Mouse (Mus musculus) midbrain, embryonic 15.5 days (tissue): ENCODE data around the gene Fpr1. TPM values are rescaled to one million over a fixed set of nuclear protein-coding genes. Genes with fewer than 3 reads are reported as not detected.

ENCODE experiments used
- ATAC-seq: fragments of 200-750 bp; cut with Nextera tagmentation; replicated peaks from 2 replicates; pipeline ENCODE4 v1.8.0; 2017; ENCODE audit warnings: moderate TSS enrichment
- H3K27ac ChIP-seq: fragments of 300-500 bp; sonication (generic); 2 replicates; pipeline ENCODE4 v1.5.1; 2015; ENCODE audit warnings: mild to moderate bottlenecking, inconsistent platforms
- H3K27me3 ChIP-seq: fragments of 300-500 bp; sonication (generic); replicated peaks from 2 replicates; pipeline ENCODE4 v1.6.1; 2015; ENCODE audit warnings: inconsistent platforms
- H3K36me3 ChIP-seq: fragments of 300-500 bp; sonication (generic); replicated peaks from 2 replicates; pipeline ENCODE4 v1.6.1; 2015; ENCODE audit warnings: inconsistent platforms
- H3K4me1 ChIP-seq: fragments of 300-500 bp; sonication (generic); 2 replicates; pipeline ENCODE4 v1.6.1; 2015; ENCODE audit warnings: inconsistent platforms
- H3K4me2 ChIP-seq: fragments of 300-500 bp; sonication (generic); 2 replicates; pipeline ENCODE4 v1.6.1; 2015; ENCODE audit warnings: inconsistent platforms, mild to moderate bottlenecking, moderate library complexity
- H3K4me3 ChIP-seq: fragments of 300-500 bp; sonication (generic); 2 replicates; pipeline ENCODE4 v1.5.1; 2015; ENCODE audit warnings: mild to moderate bottlenecking, inconsistent platforms
- H3K9ac ChIP-seq: fragments of 300-500 bp; sonication (generic); 2 replicates; pipeline ENCODE4 v1.6.1; 2015; ENCODE audit warnings: mild to moderate bottlenecking, inconsistent platforms
- H3K9me3 ChIP-seq: fragments of 300-500 bp; sonication (generic); 2 replicates; pipeline ENCODE4 v1.6.1; 2016; ENCODE audit warnings: inconsistent platforms
- WGBS: fragments of 180-500 bp; shearing (Covaris S2); methylation state at CpG from one replicate; pipeline ENCODE4 v1.1.7; 2015; ENCODE audit warnings: mixed read lengths; 5-methylcytosine and 5-hydroxymethylcytosine counted together
- microRNA counts: library from miRNA; unstranded; fragments of <30 nt; microRNA quantifications from one replicate; lab custom pipeline; 2016
- microRNA-seq: library from miRNA; unstranded; fragments of <30 nt; microRNA quantifications from one replicate; pipeline ENCODE4, GENCODE M21; 2016
- polyA plus RNA-seq: library from polyadenylated mRNA; unstranded; fragments of >200 nt; fragmentation: Nextera tagmentation; extraction: Ambion mirVana; gene quantifications from 2 replicates; pipeline ENCODE4 v1.2.1, GENCODE M21; 2015

Gene Fpr1
- polyA plus RNA-seq, 1 experiment from 2014 or later, result 0.25 TPM

DNA sequence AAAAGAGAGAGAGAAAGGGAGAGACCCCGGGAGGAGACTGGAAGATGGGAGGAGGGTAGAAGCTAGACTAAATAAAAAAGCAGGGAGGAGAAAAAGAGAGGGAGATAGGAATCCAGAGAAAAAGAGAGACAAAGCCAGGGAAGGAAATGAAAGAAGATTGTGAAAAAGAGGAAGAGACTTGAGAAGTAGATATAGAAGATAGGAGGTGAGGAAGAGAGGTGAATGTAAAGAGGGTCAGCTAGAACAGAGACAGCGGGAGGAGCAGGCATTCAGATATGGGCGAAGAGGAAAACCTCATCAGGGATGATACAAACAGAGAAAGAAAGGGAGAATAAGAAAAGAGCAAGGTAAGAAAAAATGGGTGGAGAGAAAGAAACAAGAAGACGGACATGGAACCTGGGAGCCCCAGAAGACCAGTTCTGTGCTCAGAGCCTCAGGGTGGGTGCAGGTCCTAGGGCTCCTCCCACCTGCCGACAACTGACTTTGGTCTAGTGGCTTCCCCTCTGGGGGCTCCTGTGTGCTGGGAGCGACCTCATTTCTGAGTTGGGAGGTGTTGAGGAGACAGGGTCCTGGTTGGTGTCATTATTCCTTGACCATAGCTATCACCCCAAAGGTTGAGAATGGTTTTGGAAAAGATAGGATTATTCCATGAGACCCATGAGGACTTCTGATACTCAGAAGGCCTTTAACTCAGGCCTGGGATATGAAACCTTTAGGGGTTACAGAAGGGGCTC, 54.5 kb downstream of the Fpr1 start:
- H3K4me1 ChIP-seq, result peaks cover 52% of the 10 kb centered on the region
- H3K27ac ChIP-seq, result peak overlapping the region; percentile 100
- ATAC-seq, result no peak
- peak overlapping the region; percentile 89 for H3K4me2 ChIP-seq
- 2% methylated on average over 6 of the region's 6 CpGs for WGBS
- H3K9me3 ChIP-seq, result no peaks in the 10 kb centered on the region
- H3K36me3 ChIP-seq, result peaks cover 6% of the 10 kb centered on the region
- H3K4me3 ChIP-seq, result peak overlapping the region; percentile 98
- H3K9ac ChIP-seq, result peak overlapping the region; percentile 100
- no peaks in the 10 kb centered on the region for H3K27me3 ChIP-seq

- ATAC-seq, result peak; percentile 38
- Histone ChIP-seq H3K27ac (peak overlapping the region; percentile 100), H3K27me3 (no peaks in the 10 kb centered on the region), H3K9me3 (no peaks in the 10 kb centered on the region), H3K36me3 (peaks cover 6% of the 10 kb centered on the region), H3K4me1 (peaks cover 43% of the 10 kb centered on the region), H3K4me3 (peak overlapping the region; percentile 98), H3K9ac (peak overlapping the region; percentile 100), H3K4me2 (peak overlapping the region; percentile 89)
- WGBS, result 0% methylated on average over 8 of the region's 15 CpGs
Measured at GRCm38 (mm10) chr17:17828191-17828981, 55.4 kb downstream of the Fpr1 start.

DNA sequence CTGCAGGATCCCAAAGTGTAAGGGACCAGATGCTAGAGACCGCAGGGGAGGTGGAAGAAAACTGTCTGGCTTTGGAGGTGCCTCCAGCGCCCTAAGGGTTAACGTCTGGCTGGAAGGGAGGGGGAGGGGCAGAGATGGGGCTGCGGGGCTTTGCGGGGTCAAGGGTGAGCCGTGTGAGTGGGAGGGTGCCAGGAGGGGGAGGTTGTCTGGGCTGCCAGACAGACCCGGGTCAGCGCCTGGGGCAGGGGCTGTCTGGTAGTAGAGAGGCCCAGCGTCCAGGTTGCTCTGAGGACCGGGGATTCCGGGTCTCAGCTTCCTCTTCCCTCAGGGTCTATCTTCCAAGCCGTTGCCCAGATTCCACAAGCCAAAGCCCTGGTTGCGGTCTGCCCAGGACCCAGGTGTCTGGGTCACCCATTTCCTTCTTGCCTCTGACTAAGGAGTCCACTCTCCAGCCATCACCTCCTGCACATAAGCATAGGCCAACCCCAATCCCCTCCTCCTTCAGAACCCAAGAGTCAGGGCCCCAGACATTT, 56.0 kb downstream of the Fpr1 start:
- peaks cover 4% of the 10 kb centered on the region; the same call in 1 of the 2 replicates for H3K36me3 ChIP-seq
- peak overlapping the region; percentile 89 for H3K4me2 ChIP-seq
- ATAC-seq, result peak; percentile 18
- H3K9ac ChIP-seq, result peak overlapping the region; percentile 100
- peak overlapping the region; percentile 100 for H3K27ac ChIP-seq
- H3K4me3 ChIP-seq, result peak overlapping the region; percentile 98
- H3K9me3 ChIP-seq, result no peaks in the 10 kb centered on the region
- peaks cover 37% of the 10 kb centered on the region for H3K4me1 ChIP-seq
- WGBS, result 0% methylated on average over 13 of the region's 13 CpGs
- H3K27me3 ChIP-seq, result no peaks in the 10 kb centered on the region

DNA sequence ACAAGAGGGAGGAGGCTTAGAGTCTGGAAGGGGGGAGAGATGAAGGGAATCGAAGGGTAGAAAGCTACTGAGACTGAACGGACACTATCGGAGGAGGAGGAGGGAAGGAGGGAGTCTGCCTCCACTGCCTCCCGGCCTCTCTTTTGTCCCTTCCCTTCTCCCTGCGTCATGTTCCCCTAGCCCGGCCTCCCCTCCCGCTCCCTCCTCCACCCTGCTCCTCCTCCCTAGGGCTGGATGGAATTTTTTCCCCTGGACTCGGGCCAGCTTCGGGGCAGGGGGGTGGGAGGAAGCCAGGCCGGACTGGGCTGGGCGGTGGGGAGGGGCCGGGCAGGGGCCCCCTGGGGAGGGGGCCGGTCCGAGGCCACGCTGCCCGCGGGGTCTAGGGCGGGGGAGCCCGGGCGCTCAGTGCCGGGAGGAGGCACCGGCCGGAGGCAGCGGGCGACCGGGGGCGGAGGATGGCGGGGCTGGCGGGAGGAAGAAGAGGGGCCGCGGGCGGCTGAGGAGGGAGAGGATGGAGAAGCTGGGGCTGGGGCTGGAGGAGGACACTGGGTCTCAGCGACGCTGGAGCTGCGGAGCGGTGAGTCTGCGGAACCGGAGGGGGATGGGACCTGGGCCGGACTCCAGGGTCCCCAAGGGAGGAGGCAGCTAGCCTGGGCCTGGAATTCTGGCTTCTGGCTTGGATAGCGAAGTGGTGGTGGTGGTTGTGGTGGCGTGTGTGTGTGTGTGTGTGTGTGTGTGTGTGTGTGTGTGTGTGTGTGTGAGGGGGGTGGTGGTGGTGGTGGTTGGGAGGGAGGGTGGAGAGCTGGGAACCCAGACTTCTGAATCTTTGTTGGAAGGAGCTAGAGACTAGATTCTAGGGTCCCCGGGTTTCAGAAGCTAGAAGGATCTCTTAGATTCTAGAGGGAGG, 56.7 kb downstream of the Fpr1 start, which contains the start of gene Spaca6:
Gene Spaca6 (plus strand): TSS at position 408 of the 907 bp plus-strand sequence.
- peak within 1 kb of the TSS; percentile 89 for H3K4me2 ChIP-seq
- no peaks in the 10 kb centered on the region for H3K27me3 ChIP-seq
- H3K4me1 ChIP-seq, result peaks cover 30% of the 10 kb centered on the region
- no peaks in the 10 kb centered on the region for H3K9me3 ChIP-seq
- H3K4me3 ChIP-seq, result peak within 1 kb of the TSS; percentile 98
- H3K9ac ChIP-seq, result peak within 1 kb of the TSS; percentile 100
- under 1% methylated on average over 40 of the region's 42 CpGs for WGBS
- H3K36me3 ChIP-seq, result peaks cover 3% of the 10 kb centered on the region; the same call in 1 of the 2 replicates
- ATAC-seq, result peak; percentile 87
- H3K27ac ChIP-seq, result peak within 1 kb of the TSS; percentile 100

MicroRNAs encoded within 50 kb of the gene (microRNA counts, 519-probe panel; counts per million panel counts)
- 4,543 counts per million, percentile 95 among the panel's probes with 10 or more counts for microRNA mmu-let-7e (lab: Ali Mortazavi, UCI)
- 3,140 counts per million, percentile 72 among the panel's probes with 10 or more counts for microRNA mmu-miR-125a-3p (lab: Ali Mortazavi, UCI)
- 5,051 counts per million, percentile 98 among the panel's probes with 10 or more counts for microRNA mmu-miR-125a-5p (lab: Ali Mortazavi, UCI)
- 3,929 counts per million, percentile 88 among the panel's probes with 10 or more counts for microRNA mmu-miR-99b (lab: Ali Mortazavi, UCI)

Small RNA genes within 50 kb of the gene (microRNA-seq; reads per million reads assigned to microRNA genes)
- gene Gm25927, result not detected
- 6,866 reads per million, percentile 94 among the genes with 10 or more reads in this experiment for gene Mir125a
- gene Mir99b, result 27,494 reads per million, percentile 98 among the genes with 10 or more reads in this experiment
- not detected for gene Mirlet7e

Other genes starting within 250 kb of the Fpr1 start
- not detected in 2 replicates for gene Vmn2r90, start 180.2 kb downstream of the Fpr1 start, polyA plus RNA-seq
- gene Spaca6, start 56.8 kb downstream of the Fpr1 start, polyA plus RNA-seq, result 30.3 and 33.3 TPM in 2 replicates
- gene Has1, start 28.7 kb downstream of the Fpr1 start, polyA plus RNA-seq, result 1.2 and 1.6 TPM in 2 replicates
- not detected in 2 replicates for gene Fpr2, start 3.9 kb upstream of the Fpr1 start, polyA plus RNA-seq
- not detected in 2 replicates for gene Fpr3, start 3.9 kb upstream of the Fpr1 start, polyA plus RNA-seq
- gene Fpr-rs4, start 137.8 kb upstream of the Fpr1 start, polyA plus RNA-seq, result not detected in 2 replicates
- not detected in 2 replicates for gene Vmn2r124, start 165.5 kb upstream of the Fpr1 start, polyA plus RNA-seq
- not detected in 2 replicates for gene Vmn2r91, start 201.1 kb upstream of the Fpr1 start, polyA plus RNA-seq